Mouse (Mus musculus): ENCODE results near the gene Spsb3. TPM values are rescaled to one million over a fixed set of nuclear protein-coding genes. Genes with fewer than 3 reads are reported as not detected.

The Spsb3 gene
- polyA plus RNA-seq, 1 experiment from 2014 or later: 35.0 TPM

- peak within 1 kb of the TSS; percentile 87 for H3K27ac ChIP-seq (ENCODE audit: low read depth, low read length)
Observed at GRCm38 (mm10) chr17:24896241-24896992, 10.0 kb downstream of the Spsb3 start, which contains the start of gene Nme3. Nme3 (plus strand) TSS chr17:24896500.

GRCm38 (mm10) chr17:24896993-24897269, 10.5 kb downstream of the Spsb3 start:
- Histone ChIP-seq H3K9ac (ENCODE audit: low read depth, low read length) (peak overlapping the region; percentile 97), H3K4me1 (replicated peaks; ENCODE audit: control insufficient read depth, insufficient read depth, low read length) (peaks cover 29% of the 10 kb centered on the region), H3K4me2 (peak overlapping the region; percentile 99), H3K9me3 (ENCODE audit: control insufficient read depth, low read length) (no peaks in the 10 kb centered on the region), H3K27me3 (replicated peaks; ENCODE audit: control insufficient read depth, insufficient read depth, low read length) (no peaks in the 10 kb centered on the region), H3K27ac (ENCODE audit: low read depth, low read length) (peak overlapping the region; percentile 77), H3K4me3 (ENCODE audit: low read depth, low read length) (peak overlapping the region; percentile 91), H3K36me3 (ENCODE audit: control insufficient read depth, insufficient read depth, low read length) (peaks cover 63% of the 10 kb centered on the region)
- ATAC-seq (replicated peaks; ENCODE audit: low FRiP score) (no peak), DNase-seq (ENCODE audit: low spot score) (no peak)
- 44% methylated on average over 11 of the region's 11 CpGs for WGBS

More at GRCm38 (mm10) chr17:24896241-24896992, 10.0 kb downstream of the Spsb3 start, which contains the start of gene Nme3:
- ATAC-seq (replicated peaks; ENCODE audit: low FRiP score) (peak; percentile 77), DNase-seq (ENCODE audit: low spot score) (peak; percentile 87)
- no peaks in the 10 kb centered on the region for H3K9me3 ChIP-seq (ENCODE audit: control insufficient read depth, low read length)
- H3K27me3 ChIP-seq (replicated peaks; ENCODE audit: control insufficient read depth, insufficient read depth, low read length): no peaks in the 10 kb centered on the region
- H3K36me3 ChIP-seq (ENCODE audit: control insufficient read depth, insufficient read depth, low read length): peaks cover 60% of the 10 kb centered on the region
- peaks cover 28% of the 10 kb centered on the region for H3K4me1 ChIP-seq (replicated peaks; ENCODE audit: control insufficient read depth, insufficient read depth, low read length)
- peak within 1 kb of the TSS; percentile 99 for H3K4me2 ChIP-seq
- peak within 1 kb of the TSS; percentile 91 for H3K4me3 ChIP-seq (ENCODE audit: low read depth, low read length)
- peak within 1 kb of the TSS; percentile 97 for H3K9ac ChIP-seq (ENCODE audit: low read depth, low read length)
- WGBS: 2% methylated on average over 50 of the region's 50 CpGs

GRCm38 (mm10) chr17:24897600-24897999, 11.2 kb downstream of the Spsb3 start:
- peak overlapping the region; percentile 91 for H3K4me3 ChIP-seq (ENCODE audit: low read depth, low read length)
- no peaks in the 10 kb centered on the region for H3K27me3 ChIP-seq (replicated peaks; ENCODE audit: control insufficient read depth, insufficient read depth, low read length)
- peaks cover 59% of the 10 kb centered on the region for H3K36me3 ChIP-seq (ENCODE audit: control insufficient read depth, insufficient read depth, low read length)
- ATAC-seq (replicated peaks; ENCODE audit: low FRiP score) (no peak), DNase-seq (ENCODE audit: low spot score) (no peak)
- H3K9me3 ChIP-seq (ENCODE audit: control insufficient read depth, low read length): no peaks in the 10 kb centered on the region
- peak overlapping the region; percentile 97 for H3K9ac ChIP-seq (ENCODE audit: low read depth, low read length)
- peak overlapping the region; percentile 99 for H3K4me2 ChIP-seq
- 0 out of 2 replicates have a peak overlapping the region, but pooled peaks have one; percentile 77 for H3K27ac ChIP-seq (ENCODE audit: low read depth, low read length)
- WGBS: 77% methylated on average over 4 of the region's 4 CpGs
- H3K4me1 ChIP-seq (replicated peaks; ENCODE audit: control insufficient read depth, insufficient read depth, low read length): peaks cover 35% of the 10 kb centered on the region

GRCm38 (mm10) chr17:24898041-24898854, 11.8 kb downstream of the Spsb3 start:
- Histone ChIP-seq H3K4me3 (ENCODE audit: low read depth, low read length) (peak overlapping the region; percentile 91; the same call in 1 of the 2 replicates), H3K9me3 (ENCODE audit: control insufficient read depth, low read length) (no peaks in the 10 kb centered on the region), H3K27ac (ENCODE audit: low read depth, low read length) (peak overlapping the region; percentile 38; the same call in 1 of the 2 replicates), H3K4me1 (replicated peaks; ENCODE audit: control insufficient read depth, insufficient read depth, low read length) (peaks cover 39% of the 10 kb centered on the region), H3K27me3 (replicated peaks; ENCODE audit: control insufficient read depth, insufficient read depth, low read length) (no peaks in the 10 kb centered on the region), H3K9ac (ENCODE audit: low read depth, low read length) (peak overlapping the region; percentile 97), H3K4me2 (peak overlapping the region; percentile 99), H3K36me3 (ENCODE audit: control insufficient read depth, insufficient read depth, low read length) (peaks cover 60% of the 10 kb centered on the region)
- ATAC-seq (replicated peaks; ENCODE audit: low FRiP score): no peak
- WGBS: 83% methylated on average over 4 of the region's 4 CpGs
- DNase-seq (ENCODE audit: low spot score): no peak

- no peak for DNase-seq (ENCODE audit: low spot score)
- H3K27me3 ChIP-seq (replicated peaks; ENCODE audit: control insufficient read depth, insufficient read depth, low read length): no peaks in the 10 kb centered on the region
- WGBS: 84% methylated on average over 5 of the region's 5 CpGs
- no peak overlapping the region; the same call in 1 of the 2 replicates for H3K9ac ChIP-seq (ENCODE audit: low read depth, low read length)
- peaks cover 67% of the 10 kb centered on the region for H3K36me3 ChIP-seq (ENCODE audit: control insufficient read depth, insufficient read depth, low read length)
- 0 out of 2 replicates have a peak overlapping the region, but pooled peaks have one; percentile 8 for H3K4me3 ChIP-seq (ENCODE audit: low read depth, low read length)
- no peak for ATAC-seq (replicated peaks; ENCODE audit: low FRiP score)
- H3K27ac ChIP-seq (ENCODE audit: low read depth, low read length): no peak overlapping the region
- no peak overlapping the region for H3K4me2 ChIP-seq
- no peaks in the 10 kb centered on the region for H3K9me3 ChIP-seq (ENCODE audit: control insufficient read depth, low read length)
- peaks cover 37% of the 10 kb centered on the region for H3K4me1 ChIP-seq (replicated peaks; ENCODE audit: control insufficient read depth, insufficient read depth, low read length)
Observed at GRCm38 (mm10) chr17:24899153-24899552, 12.7 kb downstream of the Spsb3 start.

GRCm38 (mm10) chr17:24900014-24900413, 13.6 kb downstream of the Spsb3 start:
- Histone ChIP-seq H3K9ac (ENCODE audit: low read depth, low read length) (no peak overlapping the region), H3K36me3 (ENCODE audit: control insufficient read depth, insufficient read depth, low read length) (peaks cover 74% of the 10 kb centered on the region), H3K27me3 (replicated peaks; ENCODE audit: control insufficient read depth, insufficient read depth, low read length) (no peaks in the 10 kb centered on the region), H3K4me1 (replicated peaks; ENCODE audit: control insufficient read depth, insufficient read depth, low read length) (peaks cover 37% of the 10 kb centered on the region), H3K4me2 (no peak overlapping the region), H3K27ac (ENCODE audit: low read depth, low read length) (no peak overlapping the region), H3K4me3 (ENCODE audit: low read depth, low read length) (no peak overlapping the region), H3K9me3 (ENCODE audit: control insufficient read depth, low read length) (no peaks in the 10 kb centered on the region)
- DNase-seq (ENCODE audit: low spot score): no peak
- WGBS: 92% methylated on average over 6 of the region's 6 CpGs
- no peak for ATAC-seq (replicated peaks; ENCODE audit: low FRiP score)

- Histone ChIP-seq H3K4me3 (ENCODE audit: low read depth, low read length) (no peak overlapping the region), H3K4me1 (replicated peaks; ENCODE audit: control insufficient read depth, insufficient read depth, low read length) (peaks cover 27% of the 10 kb centered on the region), H3K9ac (ENCODE audit: low read depth, low read length) (no peak overlapping the region), H3K4me2 (peak overlapping the region; percentile 52), H3K27ac (ENCODE audit: low read depth, low read length) (no peak overlapping the region; the same call in 1 of the 2 replicates), H3K9me3 (ENCODE audit: control insufficient read depth, low read length) (no peaks in the 10 kb centered on the region), H3K36me3 (ENCODE audit: control insufficient read depth, insufficient read depth, low read length) (peaks cover 74% of the 10 kb centered on the region), H3K27me3 (replicated peaks; ENCODE audit: control insufficient read depth, insufficient read depth, low read length) (no peaks in the 10 kb centered on the region)
- DNase-seq (ENCODE audit: low spot score): no peak
- ATAC-seq (replicated peaks; ENCODE audit: low FRiP score): no peak
- 89% methylated on average over 5 of the region's 5 CpGs for WGBS
Observed at GRCm38 (mm10) chr17:24902124-24902523, 15.7 kb downstream of the Spsb3 start.

- Histone ChIP-seq H3K36me3 (ENCODE audit: control insufficient read depth, insufficient read depth, low read length) (peaks cover 69% of the 10 kb centered on the region), H3K9ac (ENCODE audit: low read depth, low read length) (peak overlapping the region; percentile 17; the same call in 1 of the 2 replicates), H3K4me1 (replicated peaks; ENCODE audit: control insufficient read depth, insufficient read depth, low read length) (peaks cover 20% of the 10 kb centered on the region), H3K9me3 (ENCODE audit: control insufficient read depth, low read length) (no peaks in the 10 kb centered on the region), H3K27ac (ENCODE audit: low read depth, low read length) (peak overlapping the region; percentile 92), H3K4me2 (peak overlapping the region; percentile 52), H3K4me3 (ENCODE audit: low read depth, low read length) (no peak overlapping the region), H3K27me3 (replicated peaks; ENCODE audit: control insufficient read depth, insufficient read depth, low read length) (no peaks in the 10 kb centered on the region)
- DNase-seq (ENCODE audit: low spot score) (no peak), ATAC-seq (replicated peaks; ENCODE audit: low FRiP score) (peak; percentile 97)
- WGBS: 55% methylated on average over 9 of the region's 9 CpGs
Observed at GRCm38 (mm10) chr17:24902671-24903474, 16.4 kb downstream of the Spsb3 start.
